Mouse (Mus musculus): ENCODE data around the gene Cyp2w1. TPM values are rescaled to one million over a fixed set of nuclear protein-coding genes. Genes with fewer than 3 reads are reported as not detected.
"Not testable (repeated sequence)": the region's sequence is repeated elsewhere in the genome, so short reads cannot be mapped to it uniquely, and the experiment has no call there.

Cyp2w1 gene
- total RNA-seq, 2 experiments from 2014 or later: not detected

DNA sequence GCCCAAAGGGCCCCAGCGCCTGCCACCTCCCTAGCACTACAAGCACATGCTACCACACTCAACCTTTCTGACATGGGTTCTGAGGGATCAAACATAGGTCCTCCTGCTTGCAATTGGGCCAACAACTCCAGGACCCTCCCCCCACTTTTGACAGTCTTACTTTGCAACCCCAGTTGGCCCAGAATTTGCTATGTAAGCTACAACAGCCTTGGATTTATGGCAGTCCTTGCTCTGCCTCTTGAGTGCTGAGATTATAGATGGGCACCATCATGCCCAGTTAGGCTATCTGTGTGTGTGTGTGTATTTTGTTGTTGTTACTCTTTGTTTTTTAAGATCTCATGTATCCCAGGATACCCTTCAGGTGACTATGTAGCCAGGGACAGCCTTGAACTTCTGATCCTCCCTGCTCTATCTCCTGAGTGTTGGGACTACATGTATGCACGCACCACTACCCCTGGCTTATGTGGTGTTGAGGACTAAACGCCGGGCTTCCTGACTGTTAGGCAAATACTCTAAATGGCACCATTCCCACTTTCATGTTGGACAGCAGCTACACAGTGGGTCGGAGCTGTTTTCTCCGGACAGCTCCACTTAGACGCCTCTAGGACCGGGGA lies 27.5 kb downstream of the Cyp2w1 start:
- DNase-seq (ENCODE audit: low spot score in 2 of 2): no peak
- intact Hi-C loops (cut with DNase I): no loop called here

GRCm38 (mm10) chr5:139380385-139381248 lies 28.2 kb downstream of the Cyp2w1 start:
- intact Hi-C loops (cut with DNase I): no loop called here
- DNase-seq (ENCODE audit: low spot score in 2 of 2): peak; percentile 86

GRCm38 (mm10) chr5:139381586-139382513 lies 29.4 kb downstream of the Cyp2w1 start:
- DNase-seq (ENCODE audit: low spot score in 2 of 2): no peak
- intact Hi-C loops (cut with DNase I): no loop called here

- intact Hi-C loops (cut with DNase I): no loop called here
- peak; percentile 69 to 72 for DNase-seq (ENCODE audit: low spot score in 2 of 2)
Measured at GRCm38 (mm10) chr5:139382760-139383159, 30.3 kb downstream of the Cyp2w1 start.

DNA sequence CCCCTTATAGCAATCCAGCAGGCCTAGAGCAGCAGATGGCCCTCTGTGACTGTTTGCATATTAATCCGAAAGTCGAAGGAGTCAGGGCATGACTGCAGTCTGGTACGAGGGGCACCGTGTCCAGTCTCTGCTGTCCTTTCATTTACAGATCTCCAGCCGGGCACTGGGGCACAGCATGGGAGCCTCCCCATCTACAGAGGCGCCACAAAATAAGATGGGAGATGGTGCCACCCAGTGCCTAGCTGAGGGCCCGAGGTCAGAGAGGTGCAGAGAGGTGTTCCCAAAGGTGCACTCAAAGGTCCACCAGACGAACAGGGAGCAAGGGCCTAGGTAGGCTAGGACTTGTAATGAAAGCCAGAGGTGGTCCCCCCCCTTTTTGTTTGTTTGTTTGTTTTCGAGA lies 30.8 kb downstream of the Cyp2w1 start:
- intact Hi-C loops (cut with DNase I): no loop called here

GRCm38 (mm10) chr5:139384531-139384930 lies 32.1 kb downstream of the Cyp2w1 start:
- no peak for DNase-seq (ENCODE audit: low spot score in 2 of 2)
- intact Hi-C loops (cut with DNase I): no loop called here

More for the DNA sequence above, 30.8 kb downstream of the Cyp2w1 start:
- DNase-seq (ENCODE audit: low spot score in 2 of 2): no peak

DNA sequence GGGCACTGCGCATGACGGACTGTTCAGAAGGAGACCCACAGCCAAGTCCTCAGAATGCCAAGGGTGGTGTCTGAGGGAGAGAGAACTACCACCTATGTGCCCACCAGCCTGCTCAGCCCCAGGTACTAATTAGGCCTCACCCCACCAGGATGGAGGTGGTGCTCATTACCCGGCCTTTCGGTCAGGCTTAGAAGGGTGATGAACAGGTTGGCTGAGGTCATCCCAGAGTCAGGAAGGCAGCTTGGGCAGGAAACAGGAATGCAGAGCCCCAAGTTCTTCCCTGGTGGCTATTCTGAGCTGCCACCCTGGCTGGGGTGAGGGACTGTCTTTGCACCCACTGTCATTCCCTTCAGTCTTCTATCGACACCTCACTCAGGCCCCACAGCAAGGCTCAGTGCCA lies 33.6 kb downstream of the Cyp2w1 start:
- DNase-seq (ENCODE audit: low spot score in 2 of 2): no peak
- intact Hi-C loops (cut with DNase I): no loop called here

DNA sequence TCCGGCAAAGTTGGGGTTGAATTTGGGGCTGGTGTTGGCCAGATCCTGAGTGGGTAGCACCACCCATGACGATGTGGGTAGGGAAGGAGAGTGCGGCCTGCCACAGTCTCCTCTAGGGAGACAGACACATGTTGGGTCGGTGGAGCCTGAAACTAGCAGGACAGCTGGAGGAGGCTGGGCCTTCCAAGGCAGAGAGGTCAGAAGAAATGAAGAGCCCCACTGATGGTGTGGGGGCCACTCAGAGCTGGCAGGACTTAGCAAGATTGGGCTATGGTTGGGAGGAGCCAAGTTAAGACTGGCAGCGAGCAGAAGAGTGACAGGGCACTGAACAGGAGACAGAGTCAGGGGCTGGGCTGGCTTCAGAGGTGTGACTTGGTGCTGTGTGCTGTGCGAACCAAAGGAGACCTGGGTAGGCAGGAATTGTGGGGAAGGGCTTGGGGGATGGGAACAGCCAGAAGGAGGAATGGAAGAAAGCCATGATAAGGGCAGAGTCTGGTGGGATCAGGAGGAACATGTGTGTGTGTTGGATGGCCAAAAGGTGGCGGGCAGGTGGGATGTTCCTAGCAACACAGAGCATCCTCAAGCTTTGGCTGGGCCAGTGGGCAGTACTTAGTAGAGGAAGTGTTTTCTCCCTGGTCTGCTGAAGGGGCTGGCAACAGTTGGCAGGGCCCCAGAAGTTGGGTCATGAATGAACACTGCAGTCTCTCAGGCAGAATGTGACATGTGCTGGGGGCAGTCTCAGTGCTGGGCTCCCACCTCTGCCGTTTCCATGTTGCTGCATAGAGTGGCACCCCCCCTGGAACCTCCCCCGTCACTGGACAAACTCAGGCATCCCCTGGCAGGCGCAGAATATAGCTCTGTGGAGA lies 35.1 kb downstream of the Cyp2w1 start:
- no peak for DNase-seq (ENCODE audit: low spot score in 2 of 2)
- intact Hi-C loops (cut with DNase I): no loop called here

DNA sequence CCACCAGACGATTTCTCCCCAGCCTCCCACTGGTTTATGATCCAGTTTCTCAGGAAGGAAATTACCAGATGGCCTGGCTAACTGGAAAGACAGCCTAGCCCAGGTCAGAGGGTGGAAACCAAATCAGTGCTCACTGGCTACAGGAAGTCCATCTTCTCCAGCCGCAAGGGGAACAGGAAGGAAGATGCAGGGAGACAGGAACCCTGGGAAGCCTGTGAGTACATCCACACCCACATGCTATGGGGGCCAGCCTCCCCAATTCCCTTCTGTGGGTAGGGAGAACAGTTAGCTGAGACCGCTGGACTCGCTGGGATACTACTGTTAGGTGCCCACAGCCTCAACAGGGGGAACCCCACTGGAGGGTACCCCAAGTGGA lies 35.8 kb downstream of the Cyp2w1 start:
- intact Hi-C loops (cut with DNase I): no loop called here
- no peak for DNase-seq (ENCODE audit: low spot score in 2 of 2)

DNA sequence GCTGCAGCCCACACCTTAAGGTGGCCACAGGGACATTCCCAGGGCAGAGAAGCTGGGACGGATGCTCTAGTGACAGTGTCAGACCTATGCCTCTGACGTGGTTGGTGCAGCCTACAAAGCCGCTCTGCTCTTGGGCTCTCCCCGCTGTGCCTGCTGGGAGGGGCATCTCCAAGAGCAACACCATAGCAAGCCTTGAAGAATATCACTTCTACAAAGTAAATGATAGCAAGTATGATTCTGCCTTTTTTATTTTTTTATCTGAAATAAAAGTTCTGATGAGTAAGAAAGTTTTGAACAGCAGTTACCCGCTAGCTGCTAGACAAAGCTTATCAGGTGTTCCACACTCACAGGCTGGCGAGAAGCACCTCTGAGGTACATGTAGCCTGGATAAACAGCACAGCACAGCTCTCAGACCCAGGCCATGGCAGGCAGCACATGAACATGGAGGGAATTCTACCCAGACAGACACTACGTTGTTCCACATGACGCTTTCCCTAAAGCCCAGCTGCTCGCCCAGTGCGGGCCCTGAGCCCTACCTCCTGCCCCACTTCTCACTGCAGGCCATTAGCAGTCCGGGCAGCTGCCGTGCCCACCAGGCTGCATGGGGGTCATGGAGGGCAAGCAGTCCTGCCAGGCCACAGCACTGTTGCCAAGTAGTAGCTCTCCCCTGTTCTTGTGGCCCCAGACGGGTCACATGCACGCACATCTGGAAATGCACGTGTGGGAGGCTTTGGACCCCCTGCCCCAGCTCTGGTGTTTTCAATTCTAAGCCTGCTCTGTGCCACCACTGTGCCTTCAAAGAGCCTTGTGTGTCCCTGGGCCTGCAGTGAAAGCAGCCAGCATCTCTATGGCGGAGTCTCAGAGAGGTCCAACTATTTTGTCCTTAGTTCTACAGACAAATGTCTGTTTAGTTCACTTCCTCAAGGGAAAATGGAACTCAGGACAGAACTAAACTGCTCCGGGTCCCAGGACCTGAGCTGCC lies 36.6 kb downstream of the Cyp2w1 start:
- intact Hi-C loops (cut with DNase I): no loop called here

DNA sequence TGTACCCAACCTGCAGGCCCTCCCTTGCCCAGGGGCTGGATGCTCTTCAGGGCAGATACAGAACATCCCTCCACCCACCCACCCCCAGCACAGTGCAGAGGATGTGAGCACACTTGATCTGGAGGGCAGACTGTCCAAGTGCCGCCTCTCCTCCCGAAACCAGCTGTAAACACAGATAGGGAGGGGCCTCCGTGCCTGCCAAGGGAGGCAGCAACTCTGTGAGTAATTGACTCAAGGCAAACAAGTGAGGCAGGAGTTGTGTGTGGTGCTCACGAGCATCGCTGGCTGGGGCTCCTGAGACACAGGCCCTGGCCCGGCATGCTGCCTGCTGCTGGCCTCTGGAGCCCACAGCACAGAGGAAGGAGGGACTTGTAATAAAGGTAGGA lies 37.3 kb downstream of the Cyp2w1 start:
- intact Hi-C loops (cut with DNase I): no loop called here
- peak in 1 of 2 experiments; percentile 51 for DNase-seq (ENCODE audit: low spot score in 2 of 2)

More for the DNA sequence above, 36.6 kb downstream of the Cyp2w1 start:
- no peak for DNase-seq (ENCODE audit: low spot score in 2 of 2)

DNA sequence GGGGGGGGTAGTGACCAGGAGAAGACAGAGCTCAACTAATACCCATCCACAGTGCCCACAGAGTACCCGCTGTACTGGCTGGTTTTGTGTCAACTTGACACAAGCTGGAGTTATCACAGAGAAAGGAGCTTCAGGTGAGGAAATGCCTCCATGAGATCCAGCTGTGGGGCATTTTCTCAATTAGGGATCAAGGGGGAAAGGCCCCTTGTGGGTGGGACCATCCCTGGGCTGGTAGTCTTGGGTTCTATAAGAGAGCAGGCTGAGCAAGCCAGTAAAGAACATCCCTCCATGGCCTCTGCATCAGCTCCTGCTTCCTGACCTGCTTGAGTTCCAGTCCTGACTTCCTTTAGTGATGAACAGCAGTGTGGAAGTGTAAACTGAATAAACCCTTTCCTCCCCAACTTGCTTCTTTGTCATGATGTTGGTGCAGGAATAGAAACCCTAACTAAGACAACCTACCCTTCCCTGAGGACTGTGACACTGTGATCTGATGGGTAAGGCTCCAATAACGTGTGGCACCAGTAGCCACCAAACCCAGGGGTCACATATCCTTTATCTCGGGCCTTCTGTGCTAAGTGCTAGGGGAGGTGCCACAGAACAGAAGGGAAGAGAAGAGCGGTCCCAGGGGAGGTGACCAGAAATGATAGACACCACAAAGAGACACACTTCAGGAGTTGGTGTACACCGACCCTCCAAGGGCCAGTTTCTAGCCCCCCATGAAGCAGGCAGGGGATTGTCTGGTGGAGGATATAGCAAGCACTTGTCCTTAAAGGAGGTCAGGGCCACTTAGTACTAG lies 38.1 kb downstream of the Cyp2w1 start:
- intact Hi-C loops (cut with DNase I); DNase-seq (ENCODE audit: low spot score in 2 of 2): not testable (repeated sequence)

DNA sequence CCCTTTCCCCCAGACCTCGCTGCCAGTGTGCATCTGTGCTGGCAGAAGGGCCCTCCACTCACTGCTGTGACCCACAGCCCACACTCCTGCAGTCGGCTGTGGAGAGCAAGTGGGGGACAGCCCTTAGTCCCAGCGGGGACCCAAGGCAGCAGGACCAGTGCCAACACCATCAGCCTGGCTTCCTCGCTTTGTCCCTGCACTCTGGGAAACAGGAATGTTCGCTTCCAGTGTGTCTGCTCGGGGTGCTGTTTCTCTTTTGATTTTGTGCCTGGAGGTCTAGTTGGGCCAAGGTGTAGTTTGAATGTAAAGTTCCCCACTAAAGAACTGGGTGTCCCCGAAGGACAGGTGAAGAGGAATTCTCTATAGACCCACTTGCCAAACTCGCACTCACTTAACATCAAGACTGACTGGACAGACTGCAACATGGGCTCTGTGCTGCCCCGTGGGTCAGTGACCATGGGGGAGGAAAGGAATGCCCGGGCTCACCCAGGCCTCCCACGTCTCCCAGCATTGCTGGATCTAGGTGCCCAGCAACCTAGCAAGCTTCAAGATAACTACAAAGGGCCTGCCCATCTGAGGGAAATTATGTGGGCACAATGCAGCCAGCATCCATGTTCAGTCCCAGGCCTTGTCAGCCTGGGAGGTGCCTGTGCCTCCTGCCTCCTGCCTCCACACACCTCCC lies 39.0 kb downstream of the Cyp2w1 start:
- no peak for DNase-seq (ENCODE audit: low spot score in 2 of 2)
- intact Hi-C loops (cut with DNase I): no loop called here

DNA sequence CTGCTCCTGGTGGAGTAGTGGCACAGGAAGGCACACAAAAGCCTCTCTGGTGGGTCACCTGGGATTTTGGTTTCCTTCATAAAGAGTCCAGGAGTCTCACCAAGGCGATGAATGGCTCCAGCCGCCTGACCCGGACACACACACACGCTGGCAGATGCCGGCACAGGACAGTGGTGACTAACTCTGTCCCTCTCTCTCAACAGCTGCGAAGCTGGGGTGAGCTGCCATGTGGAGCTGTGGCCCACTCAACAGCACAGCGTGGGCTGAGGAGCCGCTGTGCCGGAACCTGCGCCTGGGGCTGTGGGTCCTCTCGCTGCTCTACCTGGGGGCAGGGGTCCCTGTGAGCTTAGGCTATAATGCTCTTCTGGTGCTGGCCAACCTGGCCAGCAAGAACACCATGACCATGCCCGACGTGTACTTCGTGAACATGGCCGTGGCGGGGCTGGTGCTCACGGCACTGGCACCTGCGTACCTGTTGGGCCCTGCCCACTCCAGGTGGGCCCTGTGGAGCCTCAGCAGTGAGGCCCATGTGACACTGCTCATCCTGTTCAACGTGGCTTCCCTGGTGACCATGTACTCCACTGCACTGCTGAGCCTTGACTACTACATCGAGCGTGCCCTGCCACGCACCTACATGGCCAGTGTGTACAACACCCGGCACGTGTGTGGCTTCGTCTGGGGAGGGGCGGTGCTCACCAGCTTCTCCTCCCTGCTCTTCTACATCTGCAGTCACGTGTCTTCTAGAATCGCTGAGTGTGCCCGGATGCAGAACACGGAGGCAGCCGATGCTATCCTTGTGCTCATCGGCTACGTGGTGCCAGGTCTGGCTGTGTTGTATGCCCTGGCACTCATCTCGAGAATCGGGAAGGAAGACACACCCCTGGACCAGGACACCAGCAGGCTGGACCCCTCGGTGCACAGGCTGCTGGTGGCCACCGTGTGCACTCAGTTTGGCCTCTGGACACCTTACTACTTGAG lies 40.1 kb downstream of the Cyp2w1 start:
- no peak for DNase-seq (ENCODE audit: low spot score in 2 of 2)
- intact Hi-C loops (cut with DNase I): no loop called here

DNA sequence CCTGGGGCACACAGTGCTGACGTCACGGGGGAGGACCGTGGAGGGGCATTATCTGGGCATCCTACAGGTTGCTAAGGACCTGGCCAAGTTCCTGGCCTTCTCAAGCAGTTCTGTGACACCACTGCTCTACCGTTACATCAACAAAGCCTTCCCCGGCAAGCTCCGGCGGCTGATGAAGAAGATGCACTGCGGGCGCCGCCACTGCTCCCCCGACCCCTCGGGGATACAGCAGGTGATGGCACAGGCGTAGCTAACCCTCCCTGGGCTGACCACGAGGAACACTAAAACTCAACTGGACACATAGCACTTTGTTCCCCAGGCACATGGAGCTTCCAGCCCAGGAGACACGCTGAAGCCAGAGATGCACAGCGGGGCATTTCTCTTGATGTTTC lies 40.8 kb downstream of the Cyp2w1 start:
- no peak for DNase-seq (ENCODE audit: low spot score in 2 of 2)
- intact Hi-C loops (cut with DNase I): no loop called here

- no peak for DNase-seq (ENCODE audit: low spot score in 2 of 2)
- intact Hi-C loops (cut with DNase I): no loop called here
Measured at GRCm38 (mm10) chr5:139394399-139394798, 42.0 kb downstream of the Cyp2w1 start.

Data from left cerebral cortex, postnatal 36 days (tissue).